Mouse (Mus musculus) lung, postnatal 25 days (tissue): ENCODE measurements around the gene Lamb3.
"Not testable (repeated sequence)": the region's sequence is repeated elsewhere in the genome, so short reads cannot be mapped to it uniquely, and the experiment has no call there.

ENCODE experiments used
- DNase-seq: peaks from one replicate; pipeline ENCODE4 v3.0.0; 2022; ENCODE audit warnings: low spot score

Gene Lamb3

DNA sequence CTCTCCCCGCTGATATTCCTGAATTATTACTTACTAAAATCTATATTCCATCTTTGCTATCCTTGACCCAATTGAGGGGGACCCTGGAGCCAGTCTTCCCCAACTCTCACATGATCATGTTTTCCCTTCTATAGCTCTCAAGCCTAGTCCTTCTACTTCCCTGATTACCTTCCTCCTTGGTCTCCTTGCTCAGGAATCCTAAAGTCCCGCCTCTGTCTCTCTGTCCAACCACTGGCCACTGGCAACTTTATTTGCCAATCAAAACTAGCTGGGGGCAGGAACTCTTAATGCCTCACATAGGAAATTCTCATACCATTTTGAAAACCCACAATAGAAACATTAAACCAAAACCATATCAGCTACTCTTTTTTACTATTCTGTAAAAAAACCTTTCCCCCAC, 73.8 kb downstream of the Lamb3 start:
- DNase-seq, result no peak

DNA sequence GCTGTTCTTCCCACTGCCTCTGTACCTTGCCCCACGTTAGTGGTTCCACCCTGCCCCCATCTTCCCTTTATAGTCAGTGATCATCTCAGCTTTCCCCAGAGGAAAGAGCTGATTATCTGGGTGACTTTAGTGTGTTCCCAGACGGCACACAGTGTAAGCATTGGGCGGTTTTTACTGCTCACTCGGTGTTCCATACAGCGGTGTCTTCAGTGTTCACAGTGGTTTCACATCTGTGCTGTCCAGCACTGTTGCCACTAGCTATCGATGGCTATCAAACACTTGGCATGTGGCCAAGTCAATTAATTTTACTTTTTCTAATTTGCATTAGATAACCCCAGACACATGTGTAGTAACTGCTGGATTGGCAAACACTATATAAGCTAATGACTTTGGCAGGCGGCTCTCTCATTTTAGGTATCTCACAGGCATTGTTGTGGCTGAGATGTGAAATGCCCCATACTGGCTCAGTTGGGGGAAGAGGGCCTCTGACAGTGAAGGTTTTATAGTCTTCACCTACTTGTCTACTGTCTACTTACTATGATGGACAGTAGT, 76.8 kb downstream of the Lamb3 start:
- no peak for DNase-seq

DNA sequence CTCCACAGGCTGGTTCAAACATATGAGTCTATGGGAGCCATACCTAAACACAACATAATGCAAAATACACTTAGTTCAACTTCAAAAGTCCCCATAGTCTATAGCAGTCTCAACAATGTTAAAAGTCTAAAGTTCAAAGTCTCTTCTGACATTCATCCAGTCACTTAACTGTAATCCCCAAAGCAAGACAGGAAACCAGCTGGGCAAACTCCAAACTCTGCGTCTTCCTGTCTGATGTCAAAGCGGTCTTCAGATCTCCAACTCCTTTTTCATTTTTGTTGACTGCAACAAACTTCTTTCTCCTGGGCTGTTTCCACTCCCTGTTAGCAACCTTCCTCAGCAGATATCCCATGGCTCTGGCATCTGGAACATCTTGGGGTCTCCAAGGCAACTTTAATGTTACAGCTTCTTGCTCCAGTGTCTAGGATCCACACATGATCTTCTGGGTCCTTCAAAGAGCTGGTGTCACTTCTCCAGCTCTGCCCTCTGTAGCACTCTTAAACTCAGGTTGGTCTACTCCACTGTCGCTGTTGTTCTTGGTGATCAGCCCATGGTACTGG, 78.3 kb downstream of the Lamb3 start:
- not testable (repeated sequence) for DNase-seq

DNA sequence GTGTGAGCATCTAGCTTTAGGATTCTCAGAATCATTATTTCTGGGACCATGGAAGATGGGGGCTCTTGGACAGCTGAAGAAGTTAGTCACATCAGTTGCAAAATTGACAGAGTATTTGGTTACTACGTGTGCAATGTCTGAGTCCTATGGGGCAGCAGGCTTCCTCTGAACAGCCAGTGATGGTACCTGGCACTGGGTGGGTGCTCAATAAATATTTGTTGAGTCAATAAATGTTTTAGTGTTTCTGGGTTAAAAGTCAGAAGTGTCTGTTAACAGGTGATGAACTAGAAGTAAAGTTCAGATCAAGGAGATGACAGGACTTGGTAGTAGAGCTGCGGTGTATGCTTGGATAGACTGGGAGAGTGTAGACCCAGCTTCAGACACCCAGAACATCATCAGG, 80.1 kb downstream of the Lamb3 start:
- DNase-seq, result no peak

DNA sequence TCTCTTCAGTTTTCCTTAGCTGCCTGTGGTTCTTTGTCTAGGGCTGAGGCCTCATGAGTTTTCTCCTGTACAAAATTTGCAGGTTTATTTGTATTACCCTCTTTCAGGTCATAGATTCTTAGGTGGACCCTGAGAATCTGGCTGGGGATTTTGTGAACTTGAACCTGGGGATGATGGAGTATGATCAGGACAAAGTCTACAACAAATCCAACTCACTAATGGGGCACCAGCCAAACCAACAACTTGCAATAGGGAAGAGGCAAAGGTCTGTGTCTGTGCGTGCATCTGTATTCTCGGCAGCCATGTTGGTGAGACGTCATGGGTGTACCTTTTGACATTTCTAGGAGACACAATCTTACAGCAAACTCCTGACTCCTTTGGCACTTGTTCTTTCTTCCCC, 81.6 kb downstream of the Lamb3 start:
- DNase-seq, result no peak

DNA sequence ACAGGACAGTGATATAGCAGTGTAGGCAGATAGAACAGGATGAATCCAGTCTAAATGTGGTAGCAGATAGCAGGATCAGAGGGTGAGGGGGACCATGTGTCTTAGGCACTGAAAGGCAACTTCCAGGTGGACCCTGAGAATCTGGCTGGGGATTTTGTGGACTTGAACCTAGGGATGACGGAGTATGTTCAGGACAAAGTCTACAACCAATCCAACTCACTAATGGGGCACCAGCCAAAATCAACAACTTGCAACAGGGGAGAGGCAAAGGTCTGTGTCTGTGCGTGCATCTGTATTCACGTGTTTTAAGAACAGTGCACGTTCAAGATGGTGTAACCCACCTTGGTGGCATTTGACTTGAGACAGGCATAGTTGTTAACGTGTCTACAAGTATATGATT, 82.4 kb downstream of the Lamb3 start:
- no peak for DNase-seq

DNA sequence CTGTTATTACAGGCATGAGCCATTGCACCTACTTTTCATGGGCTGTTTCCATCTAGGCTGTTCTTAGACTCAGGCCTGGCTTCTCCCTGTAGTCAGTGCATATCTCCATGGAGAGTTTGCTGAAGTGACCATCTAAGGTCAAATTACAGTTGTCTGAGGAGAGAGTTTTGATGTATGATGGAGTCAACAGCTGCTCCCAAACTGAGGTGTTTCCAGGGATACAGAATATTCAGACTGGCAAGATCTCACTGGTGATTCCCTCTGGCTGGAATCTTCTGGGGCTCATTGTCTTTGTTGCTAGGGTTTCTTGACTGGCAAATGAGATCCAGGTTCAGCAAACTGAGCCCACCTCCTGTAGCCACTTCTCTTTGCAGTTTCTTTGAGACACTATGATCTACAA, 83.2 kb downstream of the Lamb3 start:
- no peak for DNase-seq

DNA sequence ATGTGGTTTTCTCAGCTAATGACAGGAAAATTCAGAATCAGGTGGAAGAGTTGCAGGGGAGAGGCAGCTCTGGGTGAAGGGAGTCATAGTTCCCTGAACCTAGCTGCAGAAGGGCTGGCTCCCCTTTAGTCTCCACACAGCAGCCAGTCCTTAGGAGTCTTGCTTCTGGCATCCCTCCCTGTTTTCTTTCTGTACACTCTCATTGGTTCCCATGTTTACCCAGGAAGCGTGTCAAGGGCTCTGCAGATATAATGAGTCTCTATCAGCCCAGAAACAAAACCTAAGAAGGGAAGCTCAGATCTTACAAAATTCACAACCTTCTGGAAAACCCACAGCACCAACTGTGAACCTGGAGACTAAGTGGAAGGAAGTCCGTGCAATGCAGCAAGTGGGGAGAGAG, 85.5 kb downstream of the Lamb3 start:
- DNase-seq, result no peak

DNA sequence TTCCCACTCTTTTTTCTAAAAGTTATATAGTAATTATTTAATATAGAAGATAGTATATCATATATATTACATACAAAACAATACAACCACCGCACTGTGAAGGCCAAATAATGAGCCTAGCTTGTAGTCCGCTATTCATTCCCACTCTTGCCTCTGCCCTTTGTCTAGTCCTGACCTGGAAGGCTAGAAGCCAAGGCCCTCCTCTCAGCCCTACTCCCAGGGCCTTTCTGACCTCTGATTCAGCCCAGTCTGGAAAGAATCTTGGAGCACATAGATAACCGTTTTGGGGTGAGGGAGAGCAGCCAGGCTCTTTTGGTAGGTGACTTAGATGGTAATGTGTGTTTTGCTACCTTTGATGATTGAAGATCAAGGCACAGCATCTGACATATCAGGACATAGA, 86.4 kb downstream of the Lamb3 start:
- DNase-seq, result no peak

DNA sequence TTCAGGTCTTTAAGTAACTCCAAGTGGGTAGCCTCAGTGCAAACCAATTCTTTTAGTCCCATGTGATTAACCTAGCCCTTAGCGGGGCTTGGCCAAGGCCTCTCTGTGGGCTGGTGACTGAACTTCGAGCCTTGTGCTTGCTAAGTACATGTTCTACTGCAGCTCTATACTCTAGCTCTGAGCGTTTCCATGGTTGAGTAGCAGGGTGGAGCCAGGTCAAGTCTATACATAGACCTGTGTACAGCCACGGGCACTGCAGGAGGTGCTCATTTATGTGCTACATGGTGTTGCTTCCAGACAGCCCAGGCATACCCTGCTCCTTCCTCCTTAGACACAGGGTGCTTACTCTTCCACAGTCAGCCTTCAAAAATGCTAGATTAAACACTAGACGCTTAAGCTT, 88.4 kb downstream of the Lamb3 start:
- no peak for DNase-seq

DNA sequence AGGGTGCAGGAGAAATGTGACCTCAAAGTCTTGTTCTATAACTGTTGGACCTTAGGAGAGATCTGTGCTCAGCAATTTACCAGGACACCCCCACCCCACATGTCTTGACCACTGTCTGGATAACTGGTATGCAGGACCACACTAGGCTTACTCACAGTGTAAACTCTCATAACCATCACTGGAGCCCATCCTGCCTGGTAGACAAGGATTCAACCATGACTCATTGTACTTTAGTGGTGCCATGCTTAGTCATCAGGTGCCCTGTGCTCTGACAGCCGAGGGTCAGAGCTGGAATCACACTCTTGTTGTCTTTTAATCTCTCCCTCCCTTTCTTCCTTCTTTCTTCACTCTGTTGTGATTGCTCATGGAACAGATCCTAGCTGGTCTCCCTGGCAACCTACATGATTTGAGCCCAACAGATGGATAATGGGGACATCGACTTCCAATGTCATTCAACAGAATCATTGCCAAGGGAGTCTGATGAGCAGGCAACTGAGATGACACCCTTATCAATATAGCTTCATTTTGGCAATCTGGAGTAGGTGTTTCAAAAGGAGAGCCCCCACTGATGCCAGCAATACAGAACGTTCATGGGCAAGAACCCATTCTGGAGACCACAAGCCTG, 90.8 kb downstream of the Lamb3 start:
- DNase-seq, result no peak

DNA sequence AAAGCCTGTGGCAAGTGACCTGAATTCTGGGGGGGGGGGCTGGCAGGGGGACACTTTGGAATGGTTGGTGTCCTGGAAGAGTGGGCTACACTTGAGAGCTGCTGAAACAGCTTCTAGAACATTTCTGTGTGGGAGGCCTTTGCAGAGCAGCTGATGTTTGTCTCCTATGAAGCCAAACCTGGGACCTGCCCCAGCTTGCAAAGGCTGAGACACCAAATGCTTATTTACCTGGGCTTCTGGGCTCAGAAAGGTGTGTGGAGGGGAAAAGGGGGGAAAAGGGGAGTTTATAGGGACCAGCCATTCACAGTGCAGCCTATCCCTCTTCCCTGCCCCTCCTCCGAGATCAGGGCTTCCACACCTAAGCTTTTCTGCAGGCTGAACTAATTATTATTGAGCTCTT, 92.5 kb downstream of the Lamb3 start:
- no peak for DNase-seq

DNA sequence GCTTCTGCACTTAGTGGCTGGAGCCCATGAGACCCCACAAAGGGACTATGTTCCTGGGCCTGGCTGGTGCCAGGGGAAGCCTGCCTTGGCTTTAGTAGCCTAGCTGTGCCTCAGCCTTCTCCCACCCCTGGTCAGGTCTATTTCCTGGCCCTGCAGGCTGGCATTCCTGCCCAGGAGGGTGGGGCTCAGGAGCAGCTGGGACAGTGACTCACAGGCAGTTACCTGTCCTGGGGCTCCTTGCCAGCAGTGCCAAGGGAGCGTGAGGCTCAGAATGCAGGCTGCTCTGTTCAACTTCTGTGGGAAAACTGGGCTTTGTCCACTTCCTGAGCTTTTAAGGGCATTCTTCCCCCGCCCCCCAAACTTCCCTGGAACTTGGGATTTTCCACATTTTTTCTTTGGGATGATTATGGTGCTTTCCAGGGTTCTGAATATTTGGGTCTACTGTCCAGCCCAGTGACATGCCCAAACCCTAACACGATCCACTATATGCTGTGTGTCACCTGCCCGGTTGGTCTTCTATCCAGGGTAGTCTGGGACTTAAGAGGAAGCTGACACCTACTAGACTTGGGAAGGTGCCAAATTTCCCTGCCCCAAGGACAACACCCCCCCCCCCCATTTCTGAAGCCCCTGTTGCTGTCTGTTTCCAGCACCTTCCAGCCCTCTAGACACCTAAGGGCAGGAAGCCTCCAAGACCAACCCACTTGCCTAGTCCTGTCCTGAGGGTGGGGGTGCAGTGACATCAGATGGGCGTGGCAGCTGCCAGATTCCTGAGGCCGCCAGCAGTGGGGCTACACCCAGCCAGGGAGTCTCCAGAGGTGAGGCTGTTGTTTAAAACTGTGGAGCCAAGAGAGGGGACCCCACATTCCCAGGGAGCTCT, 94.0 kb downstream of the Lamb3 start:
- peak; percentile 71 for DNase-seq

DNA sequence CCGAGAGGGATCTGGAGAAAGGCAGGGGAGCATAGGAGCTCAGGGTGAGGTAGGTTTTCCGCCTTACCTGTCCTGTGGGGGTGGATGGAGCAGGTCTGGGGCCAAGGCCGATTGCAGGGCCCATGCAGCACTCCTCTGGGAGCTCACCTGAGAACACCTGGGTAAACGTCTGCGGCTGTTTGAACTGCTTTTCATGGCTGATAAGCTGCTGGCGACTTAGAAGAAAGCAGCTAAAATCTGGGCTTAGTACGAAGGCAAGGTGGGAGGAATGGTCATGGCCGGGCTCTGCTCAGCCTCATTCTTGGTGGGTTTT, 94.5 kb downstream of the Lamb3 start:
- no peak for DNase-seq

DNA sequence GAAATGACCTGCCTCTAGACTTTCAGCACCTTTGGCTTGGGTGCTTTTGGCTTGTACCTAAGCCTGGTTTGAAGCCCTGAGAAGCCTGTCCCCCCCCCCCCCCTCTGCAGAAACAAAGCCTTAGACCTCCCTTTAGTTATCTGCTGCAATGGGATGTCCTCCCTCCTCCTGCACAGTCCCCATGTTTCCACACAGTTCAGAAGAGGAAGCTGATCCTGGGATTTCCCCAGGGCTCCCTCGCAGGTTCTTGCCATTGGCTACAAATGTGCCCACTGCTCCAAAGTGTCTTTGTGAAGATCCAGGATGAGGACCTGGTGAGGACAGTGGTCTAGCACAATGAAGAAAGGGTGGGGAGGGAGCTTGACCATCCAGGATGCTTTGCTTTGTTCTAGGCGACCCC, 95.6 kb downstream of the Lamb3 start:
- no peak for DNase-seq

DNA sequence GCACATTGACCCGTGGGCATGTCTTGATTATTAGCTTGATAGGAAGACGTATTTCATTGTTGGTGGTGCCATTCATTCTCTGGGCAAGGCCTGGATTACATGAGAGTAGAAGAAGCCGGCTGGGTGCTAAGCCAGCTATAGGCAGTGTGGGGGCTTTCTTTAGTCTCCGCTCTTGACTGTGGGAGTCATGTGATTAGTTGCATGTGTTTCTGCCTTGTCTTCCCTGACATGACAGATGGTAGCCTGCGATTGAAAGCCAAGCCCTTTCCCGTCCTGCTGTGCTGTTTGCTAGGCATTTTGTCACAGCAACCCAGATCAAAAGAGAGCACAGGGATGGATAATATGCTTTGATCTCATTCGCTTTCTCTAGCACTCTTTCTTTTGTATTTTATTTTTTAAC, 97.9 kb downstream of the Lamb3 start:
- DNase-seq, result no peak

DNA sequence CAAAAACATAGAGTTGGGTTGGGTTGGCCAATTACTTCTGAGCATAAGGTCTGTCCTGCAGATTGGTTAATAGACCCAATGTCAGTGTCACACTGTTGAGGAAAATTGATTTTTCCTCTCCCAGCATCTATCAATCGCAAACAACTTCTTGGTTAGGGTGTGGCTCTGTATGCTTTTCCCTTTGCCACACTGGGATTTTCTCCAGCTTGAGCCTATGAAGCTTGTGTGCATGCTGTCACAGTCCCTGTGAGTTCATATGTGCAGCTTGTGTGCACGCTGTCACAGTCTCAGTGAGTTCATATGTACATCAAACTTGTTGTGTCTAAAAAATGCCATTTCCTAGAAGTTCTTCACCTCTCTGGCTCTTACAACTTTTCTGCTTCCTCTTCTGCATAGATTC, 99.3 kb downstream of the Lamb3 start:
- DNase-seq, result no peak

DNA sequence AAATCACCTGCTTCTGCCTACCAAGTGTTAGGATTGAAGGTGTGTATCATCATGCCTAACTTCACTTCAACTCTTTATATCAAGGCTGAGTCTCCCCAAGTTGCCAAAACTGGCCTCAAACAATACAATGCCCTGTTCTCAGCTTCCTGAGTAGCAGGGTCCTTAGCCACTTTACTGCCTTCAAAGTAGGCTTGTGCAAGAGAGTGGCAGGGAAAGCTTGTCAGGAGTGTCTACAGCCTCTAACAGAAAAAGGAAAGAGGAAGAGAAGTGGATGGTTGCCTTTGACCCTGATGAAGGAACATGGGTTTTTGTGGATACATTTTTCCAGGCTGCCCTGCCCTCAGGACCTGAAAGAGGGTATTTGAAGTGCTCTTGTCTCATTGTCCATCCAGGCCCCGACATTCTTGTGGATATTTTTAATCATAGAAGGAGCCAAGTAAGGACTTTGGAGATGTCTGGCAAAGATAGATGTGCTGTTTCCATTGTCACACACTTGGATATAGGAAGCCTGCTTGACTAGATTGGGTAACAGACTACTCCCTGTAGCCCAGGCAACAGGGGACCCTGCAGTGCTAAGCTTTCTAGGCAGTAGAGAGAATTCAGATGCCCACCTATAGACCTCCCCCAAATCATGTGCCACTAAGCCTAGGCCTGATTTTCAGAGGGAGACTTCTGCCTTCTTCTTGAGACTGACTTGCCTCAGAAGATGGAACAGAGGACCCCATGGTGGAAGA, 102.5 kb downstream of the Lamb3 start:
- peak; percentile 28 for DNase-seq

DNA sequence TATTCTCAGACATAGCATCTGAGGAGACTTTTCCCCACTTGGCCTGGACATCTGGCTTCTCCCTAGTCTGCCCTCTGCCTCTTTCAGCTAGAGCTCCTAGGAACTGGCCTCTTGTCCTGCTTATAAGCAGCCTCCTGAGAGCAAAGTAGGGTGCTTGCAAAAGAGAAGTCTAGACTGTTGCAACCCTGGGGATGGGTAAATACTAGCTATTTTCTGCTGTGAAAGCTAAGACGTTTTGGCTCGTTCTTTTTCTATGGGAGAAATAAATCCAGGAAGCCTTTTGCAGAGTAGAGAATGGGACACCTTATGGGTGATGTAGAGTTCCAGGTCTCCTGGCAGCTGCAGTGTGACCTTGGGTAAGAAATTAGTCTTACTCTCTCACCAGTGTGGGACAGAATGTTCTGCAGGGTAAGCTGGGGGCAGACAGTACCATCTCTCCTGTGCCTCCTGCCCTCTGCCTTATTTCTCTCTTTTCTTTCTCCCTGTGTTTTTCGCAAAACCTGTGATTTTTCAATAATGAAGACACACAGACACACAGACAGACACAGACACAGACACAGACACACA, 103.1 kb downstream of the Lamb3 start:
- peak; percentile 55 for DNase-seq

DNA sequence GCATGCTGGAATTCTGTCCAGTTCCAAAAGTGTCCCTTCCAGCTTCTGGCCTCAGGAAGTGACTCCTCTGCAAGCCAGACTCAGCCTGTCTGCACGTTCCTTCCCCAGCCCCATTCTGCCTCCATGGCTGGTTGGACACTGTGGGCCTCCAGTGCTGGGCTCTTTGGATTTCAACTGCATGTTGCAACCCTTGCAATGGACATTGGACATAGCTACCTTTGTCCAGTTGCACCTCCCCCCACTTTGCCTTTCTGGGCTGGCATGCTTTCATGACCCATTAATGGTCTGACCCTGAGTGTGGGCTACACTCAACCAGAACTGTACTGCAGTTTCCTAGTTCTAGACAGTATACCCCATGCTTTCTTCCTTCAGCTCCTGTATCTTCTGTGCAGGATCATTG, 104.1 kb downstream of the Lamb3 start:
- no peak for DNase-seq

DNA sequence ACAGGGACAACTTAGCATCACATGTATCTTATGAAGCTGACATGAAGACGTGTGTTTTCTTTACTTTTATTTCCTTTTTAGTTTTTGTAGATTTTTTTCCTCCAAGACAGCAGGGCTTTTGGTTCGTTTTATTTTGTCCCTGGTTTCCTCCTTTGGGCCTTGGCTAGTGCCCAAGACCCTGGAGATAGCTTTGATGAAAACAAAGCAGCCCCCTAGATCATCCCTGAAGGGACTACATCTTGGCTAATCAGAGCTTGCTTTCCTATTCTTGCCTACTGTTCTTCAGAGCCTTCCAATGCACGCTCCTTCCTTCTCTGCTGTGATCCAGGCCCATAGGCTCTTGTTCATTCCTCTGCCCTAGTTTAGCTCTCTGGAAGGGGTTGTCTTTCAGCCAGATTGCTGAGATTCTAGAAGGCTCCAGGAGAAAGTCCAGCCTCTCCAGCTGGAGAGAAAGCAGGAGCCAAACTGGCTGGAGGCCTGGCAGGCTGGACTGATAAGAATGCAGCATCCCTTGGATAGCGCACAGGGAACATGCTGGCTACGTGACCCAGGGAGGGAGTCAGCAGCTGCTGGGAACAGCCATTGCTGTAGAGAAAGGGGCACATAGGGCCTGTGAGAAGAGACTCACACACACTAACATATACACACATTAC, 108.3 kb downstream of the Lamb3 start:
- DNase-seq, result peak; percentile 79

DNA sequence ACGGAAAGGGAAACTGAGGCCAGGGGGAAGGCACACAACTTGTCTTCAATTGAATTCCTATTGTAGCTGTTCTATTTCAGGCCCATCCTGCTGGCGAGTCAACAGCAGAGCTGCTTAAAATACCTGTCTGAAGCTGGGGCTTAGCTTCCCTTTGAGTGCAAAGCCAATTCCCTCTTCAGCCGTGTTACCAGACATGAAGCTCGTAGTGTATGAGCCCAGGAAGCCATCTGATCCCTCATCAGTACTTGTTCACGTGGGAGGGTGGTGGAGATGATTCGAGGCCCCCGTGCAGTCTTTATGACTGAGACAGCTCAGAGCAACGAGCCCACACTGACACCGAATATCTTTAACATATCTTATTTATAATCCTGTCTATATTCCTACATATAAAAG, 108.9 kb downstream of the Lamb3 start:
- DNase-seq, result no peak
